ENCODE assay signal across 8 mouse cellular contexts in the genomic region with DNA sequence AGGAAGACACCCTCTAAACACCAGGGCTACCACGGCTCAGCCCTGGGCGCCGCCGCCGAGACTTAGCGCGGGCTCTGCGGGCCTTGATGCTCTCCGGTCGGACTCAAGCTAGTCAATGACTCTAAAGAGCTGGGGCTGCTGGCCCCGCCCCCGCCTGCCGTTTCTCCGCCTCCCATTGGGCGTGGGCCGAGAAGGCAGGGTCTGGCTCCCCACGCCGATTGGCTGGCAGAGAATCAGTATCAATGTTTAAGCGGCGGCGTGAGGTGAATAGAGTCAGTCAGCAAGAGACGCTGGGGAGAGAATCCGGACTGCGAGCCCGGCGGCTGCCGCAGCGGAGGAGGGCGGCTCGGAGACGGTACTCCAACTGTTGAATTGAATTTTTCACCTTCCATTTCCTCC. TPM values are rescaled to one million over a fixed set of nuclear protein-coding genes. Genes with fewer than 3 reads are reported as not detected.
DNase-seq lines count a peak whose midpoint lies in the region; ATAC-seq lines count a peak whose summit lies in the region.

A gene (plus strand): TSS at position 276 of the 399 bp plus-strand sequence.

- H3K4me1 ChIP-seq in hindbrain, embryonic 14.5 days (replicated peaks; ENCODE audit: control insufficient read depth, insufficient read depth, low read length), result no peaks in the 10 kb centered on the region

- H3K27ac ChIP-seq in hindbrain, embryonic 14.5 days, result peak within 1 kb of the TSS; percentile 88

- peak within 1 kb of the TSS; percentile 83 for H3K4me2 ChIP-seq in hindbrain, embryonic 14.5 days (replicated peaks)

- H3K9ac ChIP-seq in hindbrain, embryonic 14.5 days, result peak within 1 kb of the TSS; percentile 67

- H3K9me3 ChIP-seq in hindbrain, embryonic 14.5 days (ENCODE audit: control insufficient read depth, low read length), result no peaks in the 10 kb centered on the region

- ATAC-seq in hindbrain, embryonic 14.5 days (ENCODE audit: low FRiP score), result peak; percentile 93

- peak within 1 kb of the TSS; percentile 63 for H3K4me3 ChIP-seq in hindbrain, embryonic 14.5 days (replicated peaks; ENCODE audit: low read length)

- 0 out of 2 replicates have a peak, but pooled peaks cover 6% of the 10 kb centered on the region for H3K27me3 ChIP-seq in hindbrain, embryonic 14.5 days (ENCODE audit: control insufficient read depth, insufficient read depth, low read length)

- WGBS in hindbrain, embryonic 14.5 days, result 0% methylated on average over 31 of the region's 31 CpGs

- H3K36me3 ChIP-seq in hindbrain, embryonic 14.5 days (replicated peaks; ENCODE audit: control insufficient read depth, insufficient read depth), result no peaks in the 10 kb centered on the region

- peak; percentile 36 for DNase-seq in T-cell, adult 2 months (ENCODE audit: low spot score)
- peak; percentile 93 to 94 for DNase-seq in cerebellum, postnatal 36 days
- DNase-seq in frontal cortex, postnatal 36 days (ENCODE audit: low spot score in 2 of 2), result peak; percentile 96 to 97
- peak; percentile 95 for DNase-seq in hindbrain, embryonic 14.5 days (ENCODE audit: low spot score)
- peak; percentile 97 for DNase-seq in layer of hippocampus, postnatal 36 days
- peak; percentile 94 for DNase-seq in lung, postnatal 25 days (ENCODE audit: low spot score)
- DNase-seq in retina, adult 2 months (ENCODE audit: low read depth, low spot score), result peak; percentile 44
- DNase-seq in thymus, postnatal 4 days, result peak; percentile 74

RNA-seq across cellular contexts. Expression of the gene that starts here (rescaled TPM):
- 32.6 and 36.8 TPM in 2 replicates for polyA plus RNA-seq in hindbrain, embryonic 14.5 days (2014; fragmentation: Nextera tagmentation; extraction: Ambion mirVana)
- 10 to 100 TPM; 41.5 to 44.8 TPM for total RNA-seq in layer of hippocampus, postnatal 36 days (2021)

Comparison
In these comparisons a context has a peak if more than half of its experiments do, and no peak if none do; other contexts are left out.
1. Peak in every context shown above with its lines: DNase-seq, ATAC-seq, H3K4me3 ChIP-seq and H3K27ac ChIP-seq.
2. DNase-seq: peak in every context shown above with its lines; median percentile 97 in layer of hippocampus, postnatal 36 days; 96 in frontal cortex, postnatal 36 days; 95 in hindbrain, embryonic 14.5 days; 94 in lung, postnatal 25 days; 94 in cerebellum, postnatal 36 days; 74 in thymus, postnatal 4 days; 44 in retina, adult 2 months; 36 in T-cell, adult 2 months.